Mouse (Mus musculus) neural tube, embryonic 11.5 days (tissue): ENCODE data around the gene Slc24a3. TPM values are rescaled to one million over a fixed set of nuclear protein-coding genes. Genes with fewer than 3 reads are reported as not detected.

Source experiments
- ATAC-seq: fragments of 200-750 bp; cut with Nextera tagmentation; 2 replicates; pipeline ENCODE4 v1.8.0; 2017; ENCODE audit warnings: moderate number of reproducible peaks, mild to moderate bottlenecking, moderate TSS enrichment, moderate library complexity; ENCODE audit not compliant: insufficient read depth, low FRiP score, low TSS enrichment
- DNase-seq: peaks from one replicate; pipeline ENCODE4 v3.0.0-alpha.2; 2015; ENCODE audit warnings: low spot score
- H3K27ac ChIP-seq: fragments of 300-500 bp; sonication (generic); 2 replicates; pipeline ENCODE4 v1.5.1; 2014; ENCODE audit warnings: low read depth, mild to moderate bottlenecking, low read length
- H3K27me3 ChIP-seq: fragments of 300-500 bp; sonication (generic); 2 replicates; pipeline ENCODE4 v1.6.1; 2014; ENCODE audit warnings: mild to moderate bottlenecking, low read length, mixed read lengths; ENCODE audit not compliant: control insufficient read depth, insufficient read depth
- H3K36me3 ChIP-seq: fragments of 300-500 bp; sonication (generic); 2 replicates; pipeline ENCODE4 v1.6.1; 2014; ENCODE audit warnings: mild to moderate bottlenecking, low read length, moderate library complexity, mixed read lengths; ENCODE audit not compliant: control insufficient read depth, insufficient read depth
- H3K4me1 ChIP-seq: fragments of 300-500 bp; sonication (generic); 2 replicates; pipeline ENCODE4 v1.6.1; 2014; ENCODE audit warnings: low read length, mixed read lengths; ENCODE audit not compliant: control insufficient read depth, insufficient read depth
- H3K4me2 ChIP-seq: fragments of 300-500 bp; sonication (generic); 2 replicates; pipeline ENCODE4 v1.6.1; 2014; ENCODE audit warnings: low read depth, mild to moderate bottlenecking, moderate library complexity
- H3K4me3 ChIP-seq: fragments of 300-500 bp; sonication (generic); 2 replicates; pipeline ENCODE4 v1.5.1; 2014; ENCODE audit warnings: low read depth, low read length
- H3K9ac ChIP-seq: fragments of 300-500 bp; sonication (generic); 2 replicates; pipeline ENCODE4 v1.6.1; 2014; ENCODE audit warnings: mild to moderate bottlenecking, low read length
- H3K9me3 ChIP-seq: fragments of 300-500 bp; sonication (generic); 2 replicates; pipeline ENCODE4 v1.6.1; 2016; ENCODE audit warnings: low read length; ENCODE audit not compliant: control insufficient read depth
- WGBS: fragments of 180-500 bp; shearing (Covaris S2); extraction: QIAGEN DNeasy Blood & Tissue Kit; methylation state at CpG from one replicate; pipeline ENCODE4 v1.1.7; 2014; 5-methylcytosine and 5-hydroxymethylcytosine counted together
- polyA plus RNA-seq: library from polyadenylated mRNA; unstranded; fragments of >200 nt; fragmentation: Nextera tagmentation; extraction: Ambion mirVana; gene quantifications from 2 replicates; pipeline ENCODE4 v1.2.1, GENCODE M21; 2014

Slc24a3 gene
- polyA plus RNA-seq, 1 experiment from 2014 or later, result 6.2 TPM

GRCm38 (mm10) chr2:145279336-145279735 lies 111.8 kb downstream of the Slc24a3 start:
- Histone ChIP-seq H3K27me3 (no peaks in the 10 kb centered on the region), H3K4me3 (no peak overlapping the region), H3K4me2 (no peak overlapping the region), H3K27ac (no peak overlapping the region), H3K36me3 (no peaks in the 10 kb centered on the region), H3K4me1 (no peaks in the 10 kb centered on the region), H3K9me3 (no peaks in the 10 kb centered on the region), H3K9ac (no peak overlapping the region)
- DNase-seq (no peak), ATAC-seq (no peak)
- WGBS, result 83% methylated on average over 1 of the region's 1 CpGs

- 49% methylated on average over 2 of the region's 2 CpGs for WGBS
- Histone ChIP-seq H3K4me3 (no peak overlapping the region), H3K9ac (no peak overlapping the region), H3K36me3 (no peaks in the 10 kb centered on the region), H3K4me1 (no peaks in the 10 kb centered on the region), H3K27me3 (no peaks in the 10 kb centered on the region), H3K4me2 (no peak overlapping the region), H3K27ac (no peak overlapping the region), H3K9me3 (no peaks in the 10 kb centered on the region)
- ATAC-seq (no peak), DNase-seq (no peak)
These were observed 116.2 kb downstream of the Slc24a3 start for GRCm38 (mm10) chr2:145283746-145284145.

- Histone ChIP-seq H3K27ac (no peak overlapping the region), H3K4me2 (no peak overlapping the region), H3K36me3 (no peaks in the 10 kb centered on the region), H3K9ac (no peak overlapping the region), H3K27me3 (no peaks in the 10 kb centered on the region), H3K4me3 (no peak overlapping the region), H3K9me3 (no peaks in the 10 kb centered on the region), H3K4me1 (no peaks in the 10 kb centered on the region)
- whole genome bisulfite sequencing, result 43% methylated on average over 1 of the region's 1 CpGs
- ATAC-seq (no peak), DNase-seq (no peak)
These were observed 120.9 kb downstream of the Slc24a3 start for GRCm38 (mm10) chr2:145288501-145288900.

GRCm38 (mm10) chr2:145291473-145291872 lies 123.9 kb downstream of the Slc24a3 start:
- DNase-seq (no peak), ATAC-seq (no peak)
- H3K9me3 ChIP-seq, result no peaks in the 10 kb centered on the region
- WGBS, result 45% methylated on average over 2 of the region's 2 CpGs
- no peaks in the 10 kb centered on the region for H3K27me3 ChIP-seq
- H3K36me3 ChIP-seq, result no peaks in the 10 kb centered on the region
- H3K4me3 ChIP-seq, result no peak overlapping the region
- H3K4me2 ChIP-seq, result no peak overlapping the region
- H3K9ac ChIP-seq, result no peak overlapping the region
- H3K27ac ChIP-seq, result no peak overlapping the region
- no peaks in the 10 kb centered on the region for H3K4me1 ChIP-seq

GRCm38 (mm10) chr2:145292196-145292595 lies 124.6 kb downstream of the Slc24a3 start:
- WGBS, result 91% methylated on average over 1 of the region's 1 CpGs
- H3K36me3 ChIP-seq, result no peaks in the 10 kb centered on the region
- H3K9me3 ChIP-seq, result no peaks in the 10 kb centered on the region
- H3K4me2 ChIP-seq, result no peak overlapping the region
- H3K4me1 ChIP-seq, result no peaks in the 10 kb centered on the region
- ATAC-seq, result no peak
- no peak overlapping the region for H3K9ac ChIP-seq
- H3K4me3 ChIP-seq, result no peak overlapping the region
- H3K27ac ChIP-seq, result no peak overlapping the region
- DNase-seq, result no peak
- H3K27me3 ChIP-seq, result no peaks in the 10 kb centered on the region

GRCm38 (mm10) chr2:145292816-145293215 lies 125.3 kb downstream of the Slc24a3 start:
- Histone ChIP-seq H3K36me3 (no peaks in the 10 kb centered on the region), H3K9ac (no peak overlapping the region), H3K27me3 (no peaks in the 10 kb centered on the region), H3K9me3 (no peaks in the 10 kb centered on the region), H3K4me1 (no peaks in the 10 kb centered on the region), H3K27ac (no peak overlapping the region), H3K4me3 (no peak overlapping the region), H3K4me2 (no peak overlapping the region)
- ATAC-seq, result no peak
- WGBS, result 15% methylated on average over 1 of the region's 1 CpGs
- DNase-seq, result no peak

- WGBS, result 86% methylated on average over 1 of the region's 1 CpGs
- ATAC-seq, result no peak
These were observed 129.4 kb downstream of the Slc24a3 start for GRCm38 (mm10) chr2:145296906-145297305.

GRCm38 (mm10) chr2:145299914-145300699 lies 132.6 kb downstream of the Slc24a3 start:
- Histone ChIP-seq H3K4me2 (no peak overlapping the region), H3K9ac (no peak overlapping the region), H3K4me3 (no peak overlapping the region), H3K9me3 (no peaks in the 10 kb centered on the region), H3K36me3 (no peaks in the 10 kb centered on the region), H3K27ac (no peak overlapping the region), H3K4me1 (no peaks in the 10 kb centered on the region), H3K27me3 (no peaks in the 10 kb centered on the region)
- ATAC-seq, result no peak
- no peak for DNase-seq
- WGBS, result 67% methylated on average over 5 of the region's 5 CpGs

More at GRCm38 (mm10) chr2:145296906-145297305, 129.4 kb downstream of the Slc24a3 start:
- Histone ChIP-seq H3K27ac (no peak overlapping the region), H3K9ac (no peak overlapping the region), H3K4me1 (no peaks in the 10 kb centered on the region), H3K27me3 (no peaks in the 10 kb centered on the region), H3K9me3 (no peaks in the 10 kb centered on the region), H3K4me2 (no peak overlapping the region), H3K36me3 (no peaks in the 10 kb centered on the region), H3K4me3 (no peak overlapping the region)
- no peak for DNase-seq

- ATAC-seq (no peak), DNase-seq (no peak)
- H3K4me1 ChIP-seq, result no peaks in the 10 kb centered on the region
- no peak overlapping the region for H3K9ac ChIP-seq
- H3K4me3 ChIP-seq, result no peak overlapping the region
- no peaks in the 10 kb centered on the region for H3K27me3 ChIP-seq
- H3K27ac ChIP-seq, result no peak overlapping the region
- no peaks in the 10 kb centered on the region for H3K36me3 ChIP-seq
- H3K4me2 ChIP-seq, result no peak overlapping the region
- WGBS, result 76% methylated on average over 2 of the region's 2 CpGs
- no peaks in the 10 kb centered on the region for H3K9me3 ChIP-seq
These were observed 139.8 kb downstream of the Slc24a3 start for GRCm38 (mm10) chr2:145307231-145307883.
